Mouse (Mus musculus) kidney, embryonic 14.5 days (tissue): ENCODE measurements around the gene Olfr606. TPM values are rescaled to one million over a fixed set of nuclear protein-coding genes. Genes with fewer than 3 reads are reported as not detected.

Experiments
- microRNA-seq: library from miRNA; unstranded; fragments of <30 nt; microRNA quantifications from one replicate; pipeline ENCODE4, GENCODE M21; 2016
- polyA plus RNA-seq: library from polyadenylated mRNA; unstranded; fragments of >200 nt; fragmentation: Nextera tagmentation; extraction: Ambion mirVana; gene quantifications from 2 replicates; pipeline ENCODE4 v1.2.1, GENCODE M21; 2014

Gene Olfr606
- polyA plus RNA-seq, 1 experiment from 2014 or later: not detected

Small RNA genes within 50 kb of the gene (microRNA-seq; reads per million reads assigned to microRNA genes)
- gene Gm25774: not detected

Other genes starting within 250 kb of the Olfr606 start
- gene Olfr593, start 237.2 kb upstream of the Olfr606 start, polyA plus RNA-seq: not detected in 2 replicates
- gene Olfr594, start 232.1 kb upstream of the Olfr606 start, polyA plus RNA-seq: not detected in 2 replicates
- gene Usp17ld, start 196.5 kb upstream of the Olfr606 start, polyA plus RNA-seq: not detected in 2 replicates
- not detected in 2 replicates for gene Olfr596, start 143.4 kb upstream of the Olfr606 start, polyA plus RNA-seq
- not detected in 2 replicates for gene Olfr597, start 132.7 kb upstream of the Olfr606 start, polyA plus RNA-seq
- gene Olfr598, start 125.5 kb upstream of the Olfr606 start, polyA plus RNA-seq: not detected in 2 replicates
- gene Olfr599, start 113.1 kb upstream of the Olfr606 start, polyA plus RNA-seq: not detected in 2 replicates
- not detected in 2 replicates for gene Olfr600, start 99.4 kb upstream of the Olfr606 start, polyA plus RNA-seq
- not detected in 2 replicates for gene Olfr601, start 86.4 kb upstream of the Olfr606 start, polyA plus RNA-seq
- gene Olfr603, start 62.9 kb upstream of the Olfr606 start, polyA plus RNA-seq: not detected in 2 replicates
- not detected in 2 replicates for gene Usp17lc, start 34.0 kb upstream of the Olfr606 start, polyA plus RNA-seq
- gene Olfr605, start 3.6 kb upstream of the Olfr606 start, polyA plus RNA-seq: not detected in 2 replicates
- not detected in 2 replicates for gene Olfr607, start 15.1 kb downstream of the Olfr606 start, polyA plus RNA-seq
- gene Olfr608, start 20.8 kb downstream of the Olfr606 start, polyA plus RNA-seq: not detected in 2 replicates
- gene Olfr609, start 49.0 kb downstream of the Olfr606 start, polyA plus RNA-seq: not detected in 2 replicates
- not detected in 2 replicates for gene Olfr610, start 63.1 kb downstream of the Olfr606 start, polyA plus RNA-seq
- gene Olfr611, start 71.8 kb downstream of the Olfr606 start, polyA plus RNA-seq: not detected in 2 replicates
- gene Olfr612, start 93.7 kb downstream of the Olfr606 start, polyA plus RNA-seq: not detected in 2 replicates
- gene Olfr613, start 99.0 kb downstream of the Olfr606 start, polyA plus RNA-seq: not detected in 2 replicates
- not detected in 2 replicates for gene Olfr615, start 107.0 kb downstream of the Olfr606 start, polyA plus RNA-seq
- not detected in 2 replicates for gene Olfr616, start 120.1 kb downstream of the Olfr606 start, polyA plus RNA-seq
- gene Olfr617, start 124.0 kb downstream of the Olfr606 start, polyA plus RNA-seq: not detected in 2 replicates
- gene Olfr618, start 141.1 kb downstream of the Olfr606 start, polyA plus RNA-seq: not detected in 2 replicates
- not detected in 2 replicates for gene Olfr619, start 151.5 kb downstream of the Olfr606 start, polyA plus RNA-seq
- gene Olfr620, start 163.5 kb downstream of the Olfr606 start, polyA plus RNA-seq: not detected in 2 replicates
- not detected in 2 replicates for gene Olfr622, start 193.7 kb downstream of the Olfr606 start, polyA plus RNA-seq
- not detected in 2 replicates for gene Olfr623, start 214.7 kb downstream of the Olfr606 start, polyA plus RNA-seq
- gene Olfr624, start 222.1 kb downstream of the Olfr606 start, polyA plus RNA-seq: 0.04 TPM in 1 of 2 replicates, not detected in the other
- gene Olfr625-ps1, start 233.7 kb downstream of the Olfr606 start, polyA plus RNA-seq: not detected in 2 replicates